Mouse (Mus musculus): ENCODE measurements at regions not wholly inside any gene's neighbourhood (a gene's known extent, or its start where the extent isn't known, plus 50 kb on each side); places are given as distances from the start of the nearest gene placed in this dataset.

GRCm38 (mm10) chr10:51271364-51271763 lies 209.0 kb upstream of the Gm49339 start:
- no peaks in the 10 kb centered on the region for H3K9me3 ChIP-seq (ENCODE audit: control insufficient read depth, low read length)
- ATAC-seq (ENCODE audit: low read depth) = no peak
- H3K4me3 ChIP-seq (ENCODE audit: low read depth, low read length) = no peak overlapping the region
- H3K4me2 ChIP-seq (ENCODE audit: low read depth, low read length) = no peak overlapping the region
- 93% methylated on average over 1 of the region's 1 CpGs for WGBS
- H3K36me3 ChIP-seq (ENCODE audit: control insufficient read depth, insufficient read depth, low read length) = no peaks in the 10 kb centered on the region
- H3K4me1 ChIP-seq (ENCODE audit: control insufficient read depth, insufficient read depth, low read length) = no peaks in the 10 kb centered on the region
- no peaks in the 10 kb centered on the region for H3K27me3 ChIP-seq (ENCODE audit: control insufficient read depth, insufficient read depth, low read length)
- H3K9ac ChIP-seq (replicated peaks; ENCODE audit: low read depth, low read length) = no peak overlapping the region
- no peak overlapping the region for H3K27ac ChIP-seq (ENCODE audit: low read depth, low read length)

- H3K4me1 ChIP-seq (ENCODE audit: control insufficient read depth, insufficient read depth, low read length) = no peaks in the 10 kb centered on the region
- H3K4me3 ChIP-seq (ENCODE audit: low read depth, low read length) = no peak overlapping the region
- H3K27me3 ChIP-seq (ENCODE audit: control insufficient read depth, insufficient read depth, low read length) = no peaks in the 10 kb centered on the region
- no peak for ATAC-seq (ENCODE audit: low read depth)
- 61% methylated on average over 2 of the region's 2 CpGs for WGBS
- H3K4me2 ChIP-seq (ENCODE audit: low read depth, low read length) = no peak overlapping the region
- no peaks in the 10 kb centered on the region for H3K9me3 ChIP-seq (ENCODE audit: control insufficient read depth, low read length)
- no peak overlapping the region for H3K9ac ChIP-seq (replicated peaks; ENCODE audit: low read depth, low read length)
- no peak overlapping the region for H3K27ac ChIP-seq (ENCODE audit: low read depth, low read length)
- no peaks in the 10 kb centered on the region for H3K36me3 ChIP-seq (ENCODE audit: control insufficient read depth, insufficient read depth, low read length)
Measured at GRCm38 (mm10) chr10:51278195-51278594, 202.2 kb upstream of the Gm49339 start.

GRCm38 (mm10) chr10:51282451-51282850 lies 198.0 kb upstream of the Gm49339 start:
- no peak for ATAC-seq (ENCODE audit: low read depth)
- WGBS = 79% methylated on average over 1 of the region's 1 CpGs
- H3K9ac ChIP-seq (replicated peaks; ENCODE audit: low read depth, low read length) = no peak overlapping the region
- H3K4me1 ChIP-seq (ENCODE audit: control insufficient read depth, insufficient read depth, low read length) = no peaks in the 10 kb centered on the region
- H3K4me2 ChIP-seq (ENCODE audit: low read depth, low read length) = no peak overlapping the region
- no peaks in the 10 kb centered on the region for H3K9me3 ChIP-seq (ENCODE audit: control insufficient read depth, low read length)
- H3K4me3 ChIP-seq (ENCODE audit: low read depth, low read length) = no peak overlapping the region
- H3K27ac ChIP-seq (ENCODE audit: low read depth, low read length) = no peak overlapping the region
- no peaks in the 10 kb centered on the region for H3K27me3 ChIP-seq (ENCODE audit: control insufficient read depth, insufficient read depth, low read length)
- H3K36me3 ChIP-seq (ENCODE audit: control insufficient read depth, insufficient read depth, low read length) = no peaks in the 10 kb centered on the region

- Histone ChIP-seq H3K27ac (ENCODE audit: low read depth, low read length) (no peak overlapping the region), H3K4me3 (ENCODE audit: low read depth, low read length) (no peak overlapping the region), H3K9ac (replicated peaks; ENCODE audit: low read depth, low read length) (no peak overlapping the region), H3K4me2 (ENCODE audit: low read depth, low read length) (no peak overlapping the region), H3K9me3 (ENCODE audit: control insufficient read depth, low read length) (no peaks in the 10 kb centered on the region), H3K4me1 (ENCODE audit: control insufficient read depth, insufficient read depth, low read length) (no peaks in the 10 kb centered on the region), H3K27me3 (ENCODE audit: control insufficient read depth, insufficient read depth, low read length) (no peaks in the 10 kb centered on the region), H3K36me3 (ENCODE audit: control insufficient read depth, insufficient read depth, low read length) (no peaks in the 10 kb centered on the region)
- ATAC-seq (ENCODE audit: low read depth) = no peak
Measured at GRCm38 (mm10) chr10:51284538-51284937, 195.9 kb upstream of the Gm49339 start.

GRCm38 (mm10) chr10:51287852-51288251 lies 192.6 kb upstream of the Gm49339 start:
- Histone ChIP-seq H3K27me3 (ENCODE audit: control insufficient read depth, insufficient read depth, low read length) (no peaks in the 10 kb centered on the region), H3K36me3 (ENCODE audit: control insufficient read depth, insufficient read depth, low read length) (no peaks in the 10 kb centered on the region), H3K9me3 (ENCODE audit: control insufficient read depth, low read length) (no peaks in the 10 kb centered on the region), H3K27ac (ENCODE audit: low read depth, low read length) (no peak overlapping the region), H3K9ac (replicated peaks; ENCODE audit: low read depth, low read length) (no peak overlapping the region), H3K4me2 (ENCODE audit: low read depth, low read length) (no peak overlapping the region), H3K4me1 (ENCODE audit: control insufficient read depth, insufficient read depth, low read length) (no peaks in the 10 kb centered on the region), H3K4me3 (ENCODE audit: low read depth, low read length) (no peak overlapping the region)
- 17% methylated on average over 4 of the region's 4 CpGs for WGBS
- ATAC-seq (ENCODE audit: low read depth) = no peak

- H3K4me3 ChIP-seq (ENCODE audit: low read depth, low read length) = no peak overlapping the region
- H3K9me3 ChIP-seq (ENCODE audit: control insufficient read depth, low read length) = no peaks in the 10 kb centered on the region
- H3K4me2 ChIP-seq (ENCODE audit: low read depth, low read length) = no peak overlapping the region
- ATAC-seq (ENCODE audit: low read depth) = peak; percentile 93; the same call in 1 of the 2 replicates
- no peaks in the 10 kb centered on the region for H3K4me1 ChIP-seq (ENCODE audit: control insufficient read depth, insufficient read depth, low read length)
- H3K9ac ChIP-seq (replicated peaks; ENCODE audit: low read depth, low read length) = no peak overlapping the region
- no peak overlapping the region for H3K27ac ChIP-seq (ENCODE audit: low read depth, low read length)
- H3K36me3 ChIP-seq (ENCODE audit: control insufficient read depth, insufficient read depth, low read length) = no peaks in the 10 kb centered on the region
- 49% methylated on average over 5 of the region's 5 CpGs for WGBS
- no peaks in the 10 kb centered on the region for H3K27me3 ChIP-seq (ENCODE audit: control insufficient read depth, insufficient read depth, low read length)
Measured at GRCm38 (mm10) chr10:51291412-51292207, 188.8 kb upstream of the Gm49339 start.

GRCm38 (mm10) chr10:51312814-51313213 lies 167.6 kb upstream of the Gm49339 start:
- no peak overlapping the region for H3K4me3 ChIP-seq (ENCODE audit: low read depth, low read length)
- H3K9me3 ChIP-seq (ENCODE audit: control insufficient read depth, low read length) = no peaks in the 10 kb centered on the region
- no peaks in the 10 kb centered on the region for H3K36me3 ChIP-seq (ENCODE audit: control insufficient read depth, insufficient read depth, low read length)
- H3K4me2 ChIP-seq (ENCODE audit: low read depth, low read length) = no peak overlapping the region
- no peaks in the 10 kb centered on the region for H3K27me3 ChIP-seq (ENCODE audit: control insufficient read depth, insufficient read depth, low read length)
- no peak for ATAC-seq (ENCODE audit: low read depth)
- H3K4me1 ChIP-seq (ENCODE audit: control insufficient read depth, insufficient read depth, low read length) = no peaks in the 10 kb centered on the region
- H3K9ac ChIP-seq (replicated peaks; ENCODE audit: low read depth, low read length) = no peak overlapping the region
- H3K27ac ChIP-seq (ENCODE audit: low read depth, low read length) = no peak overlapping the region

- H3K4me1 ChIP-seq (ENCODE audit: control insufficient read depth, insufficient read depth, low read length) = no peaks in the 10 kb centered on the region
- H3K9ac ChIP-seq (replicated peaks; ENCODE audit: low read depth, low read length) = no peak overlapping the region
- H3K27ac ChIP-seq (ENCODE audit: low read depth, low read length) = no peak overlapping the region
- no peak overlapping the region for H3K4me2 ChIP-seq (ENCODE audit: low read depth, low read length)
- no peak overlapping the region for H3K4me3 ChIP-seq (ENCODE audit: low read depth, low read length)
- H3K36me3 ChIP-seq (ENCODE audit: control insufficient read depth, insufficient read depth, low read length) = no peaks in the 10 kb centered on the region
- 48% methylated on average over 2 of the region's 2 CpGs for WGBS
- H3K27me3 ChIP-seq (ENCODE audit: control insufficient read depth, insufficient read depth, low read length) = no peaks in the 10 kb centered on the region
- no peaks in the 10 kb centered on the region for H3K9me3 ChIP-seq (ENCODE audit: control insufficient read depth, low read length)
- no peak for ATAC-seq (ENCODE audit: low read depth)
Measured at GRCm38 (mm10) chr10:51320207-51320606, 160.2 kb upstream of the Gm49339 start.

- Histone ChIP-seq H3K9me3 (ENCODE audit: control insufficient read depth, low read length) (no peaks in the 10 kb centered on the region), H3K9ac (replicated peaks; ENCODE audit: low read depth, low read length) (no peak overlapping the region), H3K4me1 (ENCODE audit: control insufficient read depth, insufficient read depth, low read length) (no peaks in the 10 kb centered on the region)
Measured at GRCm38 (mm10) chr10:51328772-51329171, 151.6 kb upstream of the Gm49339 start.

More at GRCm38 (mm10) chr10:51328772-51329171, 151.6 kb upstream of the Gm49339 start:
- WGBS = 76% methylated on average over 4 of the region's 4 CpGs
- H3K27me3 ChIP-seq (ENCODE audit: control insufficient read depth, insufficient read depth, low read length) = no peaks in the 10 kb centered on the region
- H3K4me3 ChIP-seq (ENCODE audit: low read depth, low read length) = no peak overlapping the region
- no peak overlapping the region for H3K4me2 ChIP-seq (ENCODE audit: low read depth, low read length)
- no peaks in the 10 kb centered on the region for H3K36me3 ChIP-seq (ENCODE audit: control insufficient read depth, insufficient read depth, low read length)
- ATAC-seq (ENCODE audit: low read depth) = no peak
- no peak overlapping the region for H3K27ac ChIP-seq (ENCODE audit: low read depth, low read length)

Measured in neural tube, embryonic 14.5 days (tissue).